Mouse (Mus musculus) adrenal gland, postnatal 25 days (tissue): ENCODE results near the gene Gm49373. TPM values are rescaled to one million over a fixed set of nuclear protein-coding genes. Genes with fewer than 3 reads are reported as not detected.

Source experiments
- DNase-seq: peaks from one replicate; pipeline ENCODE4 v3.0.0; 2021; ENCODE audit warnings: mixed read lengths
- microRNA-seq, 2 experiments: library from miRNA; unstranded; fragments of <30 nt; microRNA quantifications; one replicate each; pipeline ENCODE4 v1.2.0; 2021
- total RNA-seq: library from RNA; stranded (reverse); gene quantifications from 2 replicates; pipeline ENCODE4 v1.2.3, GENCODE M21; 2021

Gene Gm49373
- total RNA-seq, 1 experiment from 2014 or later, result 0.52 TPM

DNA sequence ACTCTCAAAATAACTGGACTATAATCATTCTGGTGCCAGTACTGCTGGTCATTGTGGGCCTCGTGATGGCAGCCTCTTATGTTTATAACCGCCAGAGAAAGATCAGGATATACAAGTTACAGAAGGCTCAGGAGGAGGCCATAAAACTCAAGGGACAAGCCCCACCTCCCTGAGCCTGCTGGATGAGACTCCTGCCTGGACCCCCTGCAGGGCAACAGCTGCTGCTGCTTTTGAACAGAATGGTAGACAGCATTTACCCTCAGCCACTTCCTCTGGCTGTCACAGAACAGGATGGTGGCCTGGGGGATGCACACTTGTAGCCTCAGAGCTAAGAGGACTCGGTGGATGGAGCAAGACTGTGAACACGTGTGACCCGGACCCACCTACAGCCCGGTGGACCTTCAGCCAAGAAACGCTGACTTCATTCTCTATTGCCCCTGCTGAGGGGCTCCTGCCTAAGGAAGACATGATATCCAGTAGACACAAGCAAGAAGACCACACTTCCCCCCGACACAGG lies 45.1 kb downstream of the Gm49373 start:
- DNase-seq, result no peak

DNA sequence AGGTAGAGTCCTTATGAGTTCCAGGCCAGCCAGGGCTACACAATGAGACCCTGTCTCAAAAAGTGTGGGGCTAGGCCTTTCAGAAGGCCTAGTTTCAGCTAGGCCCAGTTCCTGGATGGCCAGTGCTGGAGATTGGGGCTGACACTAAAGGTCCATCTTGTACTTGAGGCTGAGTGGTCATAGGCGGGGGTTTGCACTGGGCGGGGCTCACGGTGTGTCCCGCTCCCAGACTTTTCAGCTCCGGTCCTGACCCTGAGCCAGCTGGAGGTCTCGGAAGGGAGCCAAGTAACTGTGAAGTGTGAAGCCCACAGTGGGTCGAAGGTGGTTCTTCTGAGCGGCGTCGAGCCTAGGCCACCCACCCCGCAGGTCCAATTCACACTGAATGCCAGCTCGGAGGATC lies 46.0 kb downstream of the Gm49373 start:
- DNase-seq, result no peak

DNA sequence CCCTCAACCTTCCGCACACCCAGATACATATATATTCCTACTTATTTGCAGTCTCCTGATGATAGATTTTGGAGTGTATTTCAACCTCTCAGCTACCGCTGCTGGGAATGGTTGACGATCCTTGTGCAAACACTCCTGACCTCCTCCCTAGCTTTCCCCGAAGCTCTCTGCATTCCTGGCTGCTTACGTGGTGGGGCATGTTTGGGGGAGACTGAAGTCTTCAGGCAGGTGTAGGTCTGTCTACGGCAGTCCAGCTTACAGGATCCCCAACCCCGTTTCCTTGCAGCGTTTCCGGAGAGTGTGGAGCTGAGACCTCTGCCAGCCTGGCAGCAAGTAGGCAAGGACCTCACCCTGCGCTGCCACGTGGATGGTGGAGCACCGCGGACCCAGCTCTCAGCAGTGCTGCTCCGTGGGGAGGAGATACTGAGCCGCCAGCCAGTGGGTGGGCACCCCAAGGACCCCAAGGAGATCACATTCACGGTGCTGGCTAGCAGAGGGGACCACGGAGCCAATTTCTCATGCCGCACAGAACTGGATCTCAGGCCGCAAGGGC lies 47.6 kb downstream of the Gm49373 start:
- DNase-seq, result no peak

DNA sequence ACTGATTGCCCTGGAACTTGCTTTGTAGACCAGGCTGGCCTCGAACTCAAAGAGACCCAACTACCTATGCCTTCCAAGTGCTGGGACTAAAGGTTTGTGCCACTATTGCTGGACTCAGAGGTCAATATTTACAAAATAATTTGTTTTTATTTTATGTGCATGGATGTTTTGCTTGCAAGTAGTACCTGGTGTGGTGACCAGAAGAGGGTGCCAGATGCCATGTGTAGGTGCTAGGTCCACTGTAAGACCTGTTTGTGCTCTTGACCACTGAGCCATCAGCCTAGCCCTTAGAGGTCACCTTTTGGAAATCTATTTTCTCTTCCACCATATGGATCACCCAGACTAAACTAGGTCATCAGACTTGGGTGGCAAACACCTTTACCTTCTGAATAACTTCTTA lies 50.2 kb downstream of the Gm49373 start:
- DNase-seq, result no peak

DNA sequence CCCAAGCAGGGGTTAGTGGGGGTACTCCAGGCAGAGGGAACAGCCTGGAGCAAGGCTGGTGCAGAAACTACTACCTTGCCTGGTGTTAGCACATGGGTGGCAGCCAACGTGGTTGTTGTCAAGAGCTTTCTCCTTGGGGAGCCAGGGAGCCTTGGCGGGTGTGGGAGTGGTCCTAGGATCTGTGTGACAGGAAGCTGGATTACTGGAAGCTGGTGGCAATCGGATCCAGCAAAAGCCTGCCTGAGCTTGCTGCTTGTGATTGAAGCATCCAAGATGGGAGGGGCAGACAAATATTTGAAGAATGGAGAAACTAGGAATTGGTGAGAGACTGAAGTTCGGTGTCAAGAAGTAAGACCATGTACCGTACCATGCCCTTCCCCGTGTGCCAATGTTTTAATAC lies 50.6 kb downstream of the Gm49373 start:
- DNase-seq, result no peak

DNA sequence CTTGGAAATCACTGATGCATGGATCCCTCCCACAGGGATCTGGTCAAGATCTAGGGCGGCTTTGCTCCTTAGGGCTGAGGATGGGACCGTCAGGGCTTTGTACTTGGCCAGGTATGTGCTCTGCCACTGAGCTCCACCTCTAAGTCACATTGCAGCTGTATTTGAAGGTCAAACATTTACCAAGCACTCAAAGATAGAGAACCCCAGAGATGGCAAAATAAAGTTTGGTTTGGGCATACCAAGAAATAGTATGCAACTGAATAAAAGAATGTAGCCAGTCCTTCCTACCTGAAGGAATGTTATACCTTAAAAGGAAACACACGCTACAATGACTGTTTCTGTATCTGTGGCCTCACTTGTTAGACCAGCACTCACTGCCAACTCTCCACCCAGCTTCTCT lies 51.5 kb downstream of the Gm49373 start:
- DNase-seq, result no peak

DNA sequence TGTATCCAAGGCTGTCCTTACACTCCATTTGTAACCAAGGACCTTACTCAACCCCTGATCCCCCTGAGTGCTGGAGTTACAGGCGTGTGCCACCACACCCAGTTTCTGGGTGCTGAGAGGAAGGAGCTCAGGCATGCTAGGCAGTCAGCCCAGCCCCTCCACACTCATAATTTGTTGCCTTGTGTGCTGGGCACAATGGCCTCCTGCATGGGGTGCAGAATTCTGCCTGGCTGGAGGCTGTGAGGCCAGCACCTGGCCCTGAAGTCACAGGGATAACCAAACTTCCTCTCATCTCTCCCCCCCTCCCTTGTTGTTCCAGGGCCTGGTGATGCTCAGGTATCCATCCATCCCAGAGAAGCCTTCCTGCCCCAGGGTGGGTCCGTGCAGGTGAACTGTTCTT lies 54.3 kb downstream of the Gm49373 start:
- no peak for DNase-seq

DNA sequence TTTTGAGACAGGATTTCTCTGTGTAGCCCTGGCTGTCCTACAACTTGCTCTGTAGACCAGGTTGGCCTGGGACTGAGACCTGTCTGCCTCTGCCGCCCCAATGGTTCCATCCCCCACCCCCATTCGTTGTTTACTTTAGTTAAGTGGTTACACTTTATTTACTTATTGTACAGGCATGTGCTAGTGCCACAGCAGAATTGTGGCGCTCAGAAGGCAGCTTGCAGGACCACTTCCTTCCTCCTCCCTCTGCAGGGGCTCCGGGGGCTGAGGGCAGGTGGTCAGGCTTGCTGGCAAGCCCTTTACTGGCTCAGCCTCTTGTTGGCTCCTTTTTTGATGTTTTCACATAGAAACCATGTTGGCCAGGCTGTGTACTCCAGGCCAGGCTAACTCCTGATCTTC lies 55.7 kb downstream of the Gm49373 start:
- no peak for DNase-seq

DNA sequence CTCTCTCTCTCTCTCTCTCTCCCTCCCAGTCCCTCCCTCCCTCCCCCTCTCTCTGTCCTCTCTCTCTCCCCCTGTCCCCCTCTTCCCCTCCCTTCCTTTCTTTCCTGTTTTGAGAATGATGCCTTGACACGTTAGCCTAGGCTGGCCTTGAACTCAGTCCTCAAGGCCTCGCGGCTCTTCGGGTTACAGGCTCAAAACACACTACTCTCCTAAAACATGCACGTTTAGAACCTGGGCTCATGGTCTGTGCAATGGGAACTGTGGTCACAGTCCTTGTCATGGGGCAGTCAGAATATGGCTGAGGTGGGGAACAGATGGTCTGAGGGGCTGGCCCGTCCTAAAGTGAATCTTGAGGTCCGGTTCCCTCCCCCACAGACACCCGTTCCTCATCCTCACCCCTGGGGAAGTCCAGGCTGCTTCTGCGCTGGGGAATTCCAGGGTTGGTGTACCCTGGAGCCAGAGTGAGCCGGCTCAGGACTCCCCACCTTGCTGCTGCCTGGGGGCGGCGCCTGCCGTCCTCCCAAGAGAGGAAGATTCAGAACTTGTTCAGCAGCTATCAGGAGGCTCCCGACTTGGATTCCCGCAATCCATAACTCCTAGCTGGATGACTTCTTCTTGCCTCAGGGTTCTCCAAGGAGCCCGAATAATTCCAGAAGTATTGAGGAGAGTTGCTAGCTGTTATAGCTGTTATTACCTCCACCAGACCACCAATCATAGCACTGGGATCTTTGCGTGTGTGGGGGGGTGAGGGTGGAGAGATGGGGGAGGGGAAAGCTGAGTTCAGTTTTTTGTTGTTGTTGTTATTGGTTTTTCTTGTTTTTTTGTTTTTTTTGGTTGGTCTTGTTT lies 56.3 kb downstream of the Gm49373 start:
- DNase-seq, result no peak

DNA sequence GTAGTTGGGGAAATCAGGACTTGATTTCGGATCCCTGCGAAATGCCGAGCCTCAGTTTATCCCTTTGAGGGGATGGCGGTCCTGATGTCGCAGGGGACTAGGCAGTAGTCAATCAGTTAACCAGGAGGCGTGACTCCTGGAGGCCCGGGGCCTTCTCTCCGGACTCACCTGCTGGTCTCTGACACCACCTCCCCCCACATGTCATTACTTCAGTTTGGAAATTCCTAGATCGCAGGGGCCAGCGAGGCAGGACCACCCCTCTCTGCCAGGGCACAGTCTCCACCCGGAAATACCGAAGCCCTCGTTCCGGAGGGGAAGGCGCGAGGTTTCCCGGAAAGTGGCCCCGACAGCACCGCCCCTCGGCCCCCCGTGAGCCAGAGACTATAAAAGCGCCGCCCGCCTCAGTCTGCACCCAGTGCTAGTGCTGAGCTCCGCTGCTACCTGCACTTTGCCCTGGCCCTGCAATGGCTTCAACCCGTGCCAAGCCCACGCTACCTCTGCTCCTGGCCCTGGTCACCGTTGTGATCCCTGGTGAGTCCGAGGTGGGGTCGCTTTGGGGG lies 57.2 kb downstream of the Gm49373 start, which contains the start of gene Icam1:
Icam1 (plus strand) TSS at position 415 of the 560 bp plus-strand sequence.
- DNase-seq, result peak; percentile 62

DNA sequence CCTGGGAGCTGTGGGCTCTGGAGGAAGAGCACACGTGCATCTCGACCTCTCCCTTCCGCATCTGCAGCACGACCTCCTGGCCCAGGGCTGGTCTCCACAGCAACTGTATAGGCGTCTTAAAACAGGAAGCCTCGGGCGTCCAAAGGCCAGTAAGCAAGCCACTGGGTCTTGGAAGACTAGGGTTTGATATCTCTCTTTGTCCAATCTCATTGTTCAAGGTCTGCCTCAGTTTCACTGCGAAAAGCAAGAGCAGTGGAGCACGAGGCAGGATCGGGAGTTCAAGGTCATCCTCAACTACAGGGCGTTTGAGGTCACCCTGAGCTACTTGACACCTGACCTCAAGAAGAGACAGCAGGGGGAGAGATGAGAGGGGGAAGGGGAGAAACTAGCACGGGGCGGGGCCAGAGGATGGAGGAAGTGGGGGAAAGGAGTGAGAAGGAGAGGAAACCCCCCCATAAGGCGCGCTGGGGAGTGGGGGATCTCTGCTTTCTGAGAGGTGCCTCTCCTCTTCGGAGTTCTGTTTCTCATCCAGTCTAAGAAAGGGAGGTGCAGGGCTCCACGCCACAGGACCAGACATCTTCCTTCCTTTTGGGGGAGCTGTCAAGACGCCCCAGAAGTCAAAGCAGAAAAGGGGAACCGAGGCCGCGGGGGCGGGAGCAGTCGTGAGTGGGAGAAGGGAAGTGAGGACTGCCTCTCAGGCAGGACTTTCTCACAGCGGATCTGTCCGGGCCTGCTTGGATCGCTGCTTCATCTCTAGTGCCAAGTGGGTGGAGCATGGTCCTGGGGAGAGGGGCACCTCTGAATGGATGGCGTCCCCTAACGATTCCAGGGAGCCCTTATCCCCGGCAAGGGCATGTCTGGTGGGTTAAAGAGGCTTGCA lies 58.0 kb downstream of the Gm49373 start:
- DNase-seq, result no peak

Small RNA genes lying within 50 kb of the gene (microRNA-seq; reads per million reads assigned to microRNA genes)
- gene Mir1900, result 0 reads per million in 2 experiments
- gene Mir7082, result 0.34 to 0.36 reads per million in 2 experiments

Other genes with a start within 250 kb of the Gm49373 start
- gene A230050P20Rik, start 204.5 kb downstream of the Gm49373 start, total RNA-seq, result 22.5 and 33.4 TPM in 2 replicates
- 2.9 and 3.7 TPM in 2 replicates for gene Angptl6, start 193.4 kb downstream of the Gm49373 start, total RNA-seq
- gene Ppan, start 184.9 kb downstream of the Gm49373 start, total RNA-seq, result 37.2 and 37.3 TPM in 2 replicates
- 143 and 150 TPM in 2 replicates for gene Eif3g, start 174.5 kb downstream of the Gm49373 start, total RNA-seq
- 61.3 and 68.1 TPM in 2 replicates for gene Dnmt1, start 113.2 kb downstream of the Gm49373 start, total RNA-seq
- 16.2 and 16.9 TPM in 2 replicates for gene S1pr2, start 96.3 kb downstream of the Gm49373 start, total RNA-seq
- 113 and 122 TPM in 2 replicates for gene Mrpl4, start 70.4 kb downstream of the Gm49373 start, total RNA-seq
- 6.5 and 8.9 TPM in 2 replicates for gene Icam1, start 57.1 kb downstream of the Gm49373 start, total RNA-seq
- 1.6 and 1.9 TPM in 2 replicates for gene Icam4, start 43.7 kb downstream of the Gm49373 start, total RNA-seq
- gene Icam5, start 41.0 kb downstream of the Gm49373 start, total RNA-seq, result 0.43 and 0.49 TPM in 2 replicates
- gene Zglp1, start 6.0 kb downstream of the Gm49373 start, total RNA-seq, result not detected in 2 replicates
- gene Fdx1l, start 518 bp upstream of the Gm49373 start, total RNA-seq, result 32.4 and 36.5 TPM in 2 replicates
- gene Gm38431, start 18.9 kb upstream of the Gm49373 start, total RNA-seq, result 2.5 and 9.4 TPM in 2 replicates
- gene Raver1, start 18.9 kb upstream of the Gm49373 start, total RNA-seq, result 52.1 and 60.0 TPM in 2 replicates
- 17.7 and 22.4 TPM in 2 replicates for gene Tyk2, start 58.1 kb upstream of the Gm49373 start, total RNA-seq
- 190 and 202 TPM in 2 replicates for gene Cdc37, start 76.9 kb upstream of the Gm49373 start, total RNA-seq
- 12.9 and 13.1 TPM in 2 replicates for gene Pde4a, start 92.6 kb upstream of the Gm49373 start, total RNA-seq
- 50.8 and 51.5 TPM in 2 replicates for gene Keap1, start 166.3 kb upstream of the Gm49373 start, total RNA-seq
- gene S1pr5, start 175.3 kb upstream of the Gm49373 start, total RNA-seq, result 0.88 and 1.3 TPM in 2 replicates
- gene Atg4d, start 192.2 kb upstream of the Gm49373 start, total RNA-seq, result 37.5 and 42.2 TPM in 2 replicates
- 34.7 and 48.1 TPM in 2 replicates for gene Kri1, start 214.9 kb upstream of the Gm49373 start, total RNA-seq
- gene Cdkn2d, start 218.3 kb upstream of the Gm49373 start, total RNA-seq, result 13.5 and 19.9 TPM in 2 replicates
- not detected in 2 replicates for gene Ap1m2, start 239.2 kb upstream of the Gm49373 start, total RNA-seq
- gene Slc44a2, start 247.6 kb upstream of the Gm49373 start, total RNA-seq, result 31.8 and 46.3 TPM in 2 replicates